Mouse (Mus musculus): Measurements from ENCODE around the gene Pkdcc. TPM values are rescaled to one million over a fixed set of nuclear protein-coding genes. Genes with fewer than 3 reads are reported as not detected.

Pkdcc gene
- polyA plus RNA-seq, 1 experiment from 2014 or later: 11.0 TPM

DNA sequence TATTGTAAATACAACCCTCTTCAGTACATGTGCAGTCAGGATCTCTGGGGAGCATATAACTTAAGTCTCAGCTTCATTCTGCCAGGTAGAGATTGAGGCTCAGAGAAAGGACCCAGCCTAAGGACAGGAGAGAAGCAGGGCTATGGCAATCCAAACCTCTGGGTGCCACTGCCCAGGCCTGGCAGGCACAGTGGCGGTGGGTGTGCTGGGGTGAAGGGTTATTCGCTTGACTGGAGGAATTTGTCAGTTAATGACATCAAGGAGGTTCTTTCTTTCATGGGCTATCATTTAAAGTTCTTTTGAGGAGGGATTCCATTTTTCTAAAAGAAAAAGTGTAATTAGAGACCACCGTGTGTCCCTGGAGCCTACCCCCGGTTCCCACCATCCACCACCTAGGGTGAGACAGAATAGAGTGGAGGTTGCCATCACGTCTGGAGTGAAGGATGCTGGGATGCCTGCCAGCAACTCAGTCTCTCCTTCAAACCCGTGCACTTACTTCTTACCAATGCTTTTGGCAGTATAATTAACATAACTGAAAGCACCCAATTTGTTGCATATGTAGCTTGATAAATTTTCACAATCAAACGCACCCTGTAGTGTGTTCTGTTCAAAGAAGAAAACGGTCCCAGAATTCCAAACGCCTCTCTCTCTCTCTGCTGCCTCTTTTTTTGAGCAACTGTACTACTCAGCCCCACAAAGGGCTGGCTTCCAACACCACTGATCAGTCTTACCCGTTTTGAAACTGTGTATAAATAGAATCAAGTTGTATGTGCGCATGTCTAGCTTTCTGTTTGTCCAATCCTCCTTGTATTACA is 27.1 kb upstream of the Pkdcc start:
- Histone ChIP-seq H3K36me3 (no peaks in the 10 kb centered on the region), H3K4me3 (replicated peaks) (no peak overlapping the region), H3K9ac (replicated peaks) (no peak overlapping the region), H3K4me1 (replicated peaks) (no peaks in the 10 kb centered on the region; the same call in 1 of the 2 replicates), H3K27ac (no peak overlapping the region), H3K4me2 (no peak overlapping the region), H3K27me3 (peaks cover 97% of the 10 kb centered on the region), H3K9me3 (peaks cover 12% of the 10 kb centered on the region)
- ATAC-seq (ENCODE audit: insufficient number of reproducible peaks, insufficient read depth, low FRiP score, low TSS enrichment, low read depth): no peak
- 57% methylated on average over 11 of the region's 11 CpGs for WGBS

DNA sequence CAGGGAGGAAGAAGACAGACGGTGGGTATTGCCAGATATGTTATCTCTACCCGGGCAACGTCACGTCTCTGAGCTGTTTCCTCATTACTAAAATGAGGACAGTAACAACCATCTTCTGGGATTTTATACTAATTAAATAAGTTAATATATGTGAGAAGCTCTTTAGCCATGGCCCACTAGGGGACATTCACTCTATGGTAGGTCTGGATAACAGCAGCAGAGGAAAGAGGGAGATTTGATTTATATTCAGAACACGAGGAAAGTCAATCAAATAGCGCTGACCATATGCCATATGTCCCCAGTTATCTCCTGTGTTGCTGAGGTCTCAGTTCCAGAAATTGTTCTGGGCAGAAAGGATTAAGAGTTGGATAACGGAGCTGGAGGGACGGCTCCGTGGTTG is 24.3 kb upstream of the Pkdcc start:
- no peaks in the 10 kb centered on the region for H3K9me3 ChIP-seq
- peaks cover 97% of the 10 kb centered on the region for H3K27me3 ChIP-seq
- H3K4me2 ChIP-seq: no peak overlapping the region
- ATAC-seq (ENCODE audit: insufficient number of reproducible peaks, insufficient read depth, low FRiP score, low TSS enrichment, low read depth): no peak
- 84% methylated on average over 9 of the region's 9 CpGs for WGBS
- H3K9ac ChIP-seq (replicated peaks): no peak overlapping the region
- 0 out of 2 replicates have a peak, but pooled peaks cover 4% of the 10 kb centered on the region for H3K4me1 ChIP-seq (replicated peaks)
- H3K27ac ChIP-seq: no peak overlapping the region
- H3K4me3 ChIP-seq (replicated peaks): no peak overlapping the region
- H3K36me3 ChIP-seq: no peaks in the 10 kb centered on the region

DNA sequence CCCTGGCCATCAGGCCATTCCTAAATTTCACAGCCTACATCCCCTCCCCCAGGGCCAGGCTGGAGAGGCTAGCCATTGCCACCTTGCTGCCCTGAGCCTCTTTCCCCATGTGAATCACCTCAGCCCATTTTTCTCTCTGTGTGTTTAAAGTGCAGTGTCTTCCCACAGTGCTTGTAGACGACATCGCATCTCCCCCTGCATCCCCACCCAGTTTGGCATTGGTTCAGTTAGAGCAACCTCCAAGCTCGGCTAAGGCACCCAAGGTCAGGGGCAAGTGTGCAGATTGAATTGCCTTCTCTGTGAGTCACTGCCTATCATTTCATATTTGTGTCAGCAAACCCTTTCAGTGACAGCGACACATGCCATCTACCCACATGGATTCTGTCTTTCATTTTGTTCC is 20.6 kb upstream of the Pkdcc start:
- H3K9me3 ChIP-seq: no peaks in the 10 kb centered on the region
- peaks cover 16% of the 10 kb centered on the region for H3K4me1 ChIP-seq (replicated peaks)
- H3K27ac ChIP-seq: no peak overlapping the region
- H3K9ac ChIP-seq (replicated peaks): no peak overlapping the region
- no peaks in the 10 kb centered on the region for H3K36me3 ChIP-seq
- no peak overlapping the region for H3K4me3 ChIP-seq (replicated peaks)
- ATAC-seq (ENCODE audit: insufficient number of reproducible peaks, insufficient read depth, low FRiP score, low TSS enrichment, low read depth): no peak
- peaks cover 100% of the 10 kb centered on the region for H3K27me3 ChIP-seq
- no peak overlapping the region for H3K4me2 ChIP-seq
- WGBS: 82% methylated on average over 4 of the region's 4 CpGs

DNA sequence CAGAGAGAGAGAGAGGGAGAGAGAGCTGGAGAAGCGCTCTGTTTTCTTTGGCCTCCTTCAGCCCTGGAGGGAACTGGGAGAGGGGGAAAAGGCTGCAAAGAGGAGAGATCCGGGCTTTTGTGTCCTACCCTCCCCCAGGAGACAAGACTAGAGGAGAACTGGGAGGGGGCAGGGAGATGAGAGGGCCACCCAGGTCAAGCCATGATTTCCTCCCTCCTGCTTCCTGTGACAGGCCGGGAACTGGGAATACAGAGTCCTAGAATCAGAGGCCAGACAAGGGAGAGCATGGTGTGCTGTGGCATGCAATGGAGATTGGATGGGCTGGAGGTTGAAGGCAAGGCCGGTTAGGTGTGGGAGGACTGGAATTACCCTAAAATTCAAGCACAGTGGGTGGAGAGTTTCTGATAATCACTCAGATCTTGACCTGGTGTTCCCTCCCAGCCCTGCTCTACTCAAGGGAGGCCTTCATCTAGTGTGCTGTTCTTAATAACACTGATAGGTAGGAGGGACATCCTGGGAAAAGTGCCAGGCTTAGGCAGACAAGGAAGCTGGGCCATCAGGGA is 17.6 kb upstream of the Pkdcc start:
- Histone ChIP-seq H3K9me3 (no peaks in the 10 kb centered on the region), H3K27me3 (peaks cover 100% of the 10 kb centered on the region), H3K36me3 (no peaks in the 10 kb centered on the region), H3K9ac (replicated peaks) (no peak overlapping the region), H3K27ac (no peak overlapping the region), H3K4me2 (no peak overlapping the region), H3K4me1 (replicated peaks) (peaks cover 30% of the 10 kb centered on the region), H3K4me3 (replicated peaks) (no peak overlapping the region)
- WGBS: 27% methylated on average over 4 of the region's 4 CpGs
- ATAC-seq (ENCODE audit: insufficient number of reproducible peaks, insufficient read depth, low FRiP score, low TSS enrichment, low read depth): no peak

- WGBS: 70% methylated on average over 5 of the region's 5 CpGs
- no peaks in the 10 kb centered on the region for H3K36me3 ChIP-seq
- no peaks in the 10 kb centered on the region for H3K9me3 ChIP-seq
- no peak overlapping the region for H3K4me2 ChIP-seq
- no peak overlapping the region for H3K4me3 ChIP-seq (replicated peaks)
- H3K4me1 ChIP-seq (replicated peaks): peaks cover 36% of the 10 kb centered on the region
- H3K27me3 ChIP-seq: peaks cover 98% of the 10 kb centered on the region
- H3K27ac ChIP-seq: no peak overlapping the region
- H3K9ac ChIP-seq (replicated peaks): no peak overlapping the region
- ATAC-seq (ENCODE audit: insufficient number of reproducible peaks, insufficient read depth, low FRiP score, low TSS enrichment, low read depth): no peak
Measured at GRCm38 (mm10) chr17:83200469-83200868, 14.6 kb upstream of the Pkdcc start.

DNA sequence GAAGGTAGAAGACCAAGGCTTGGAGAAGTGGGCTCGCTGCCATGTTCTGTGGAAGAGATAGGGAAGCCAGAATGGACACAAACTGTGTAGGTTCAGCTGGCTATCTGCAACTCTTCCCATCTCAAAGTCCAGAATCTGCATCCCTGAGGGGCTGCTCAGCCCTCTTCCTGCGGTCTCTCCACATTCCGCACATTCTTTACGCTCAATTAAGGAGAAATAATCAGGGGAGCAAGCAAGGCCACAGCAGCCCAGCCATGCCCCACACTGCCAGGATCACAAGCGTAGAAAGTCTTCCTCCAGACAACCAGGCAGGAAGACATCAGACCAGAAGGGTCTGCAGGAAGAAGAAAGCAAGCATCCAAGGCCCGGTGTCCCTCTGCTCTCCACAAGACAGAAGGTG is 13.8 kb upstream of the Pkdcc start:
- no peaks in the 10 kb centered on the region for H3K36me3 ChIP-seq
- no peak overlapping the region for H3K27ac ChIP-seq
- H3K4me3 ChIP-seq (replicated peaks): no peak overlapping the region
- H3K9ac ChIP-seq (replicated peaks): no peak overlapping the region
- H3K9me3 ChIP-seq: no peaks in the 10 kb centered on the region
- ATAC-seq (ENCODE audit: insufficient number of reproducible peaks, insufficient read depth, low FRiP score, low TSS enrichment, low read depth): no peak
- peaks cover 98% of the 10 kb centered on the region for H3K27me3 ChIP-seq
- 36% methylated on average over 6 of the region's 6 CpGs for WGBS
- peaks cover 36% of the 10 kb centered on the region for H3K4me1 ChIP-seq (replicated peaks)
- H3K4me2 ChIP-seq: no peak overlapping the region

GRCm38 (mm10) chr17:83203692-83204383 is 11.3 kb upstream of the Pkdcc start:
- H3K27me3 ChIP-seq: peaks cover 98% of the 10 kb centered on the region
- H3K9me3 ChIP-seq: no peaks in the 10 kb centered on the region
- H3K4me2 ChIP-seq: no peak overlapping the region
- 27% methylated on average over 8 of the region's 8 CpGs for WGBS
- no peak overlapping the region for H3K4me3 ChIP-seq (replicated peaks)
- no peak overlapping the region for H3K9ac ChIP-seq (replicated peaks)
- peaks cover 30% of the 10 kb centered on the region for H3K4me1 ChIP-seq (replicated peaks)
- H3K36me3 ChIP-seq: no peaks in the 10 kb centered on the region
- no peak for ATAC-seq (ENCODE audit: insufficient number of reproducible peaks, insufficient read depth, low FRiP score, low TSS enrichment, low read depth)
- H3K27ac ChIP-seq: no peak overlapping the region

DNA sequence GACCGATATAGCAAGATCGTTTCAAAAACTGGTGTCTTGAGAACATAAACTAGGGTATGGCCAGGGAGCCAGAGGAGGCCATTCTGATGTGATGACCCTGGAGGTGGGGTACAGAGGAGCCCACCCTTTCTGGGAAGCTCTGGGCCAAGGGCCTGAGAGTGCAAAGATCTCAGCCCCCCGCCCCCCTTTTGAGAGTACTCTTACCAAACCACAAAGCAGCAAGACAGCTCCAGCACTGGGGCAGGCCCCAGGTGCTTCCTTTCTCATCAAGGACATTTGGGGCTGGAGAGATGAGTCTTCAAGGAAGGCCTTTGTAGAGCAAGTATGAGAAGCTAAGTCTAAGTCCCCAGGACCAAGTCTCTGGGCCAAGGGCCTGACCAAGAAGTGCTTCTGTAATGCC is 7.8 kb upstream of the Pkdcc start:
- peaks cover 97% of the 10 kb centered on the region for H3K27me3 ChIP-seq
- H3K27ac ChIP-seq: no peak overlapping the region
- no peak overlapping the region for H3K9ac ChIP-seq (replicated peaks)
- no peaks in the 10 kb centered on the region for H3K9me3 ChIP-seq
- WGBS: 87% methylated on average over 3 of the region's 3 CpGs
- H3K4me2 ChIP-seq: no peak overlapping the region
- H3K36me3 ChIP-seq: no peaks in the 10 kb centered on the region
- no peak for ATAC-seq (ENCODE audit: insufficient number of reproducible peaks, insufficient read depth, low FRiP score, low TSS enrichment, low read depth)
- peaks cover 10% of the 10 kb centered on the region; the same call in 1 of the 2 replicates for H3K4me1 ChIP-seq (replicated peaks)
- no peak overlapping the region for H3K4me3 ChIP-seq (replicated peaks)

GRCm38 (mm10) chr17:83208455-83208854 is 6.6 kb upstream of the Pkdcc start:
- Histone ChIP-seq H3K4me2 (no peak overlapping the region), H3K27me3 (peaks cover 98% of the 10 kb centered on the region), H3K27ac (no peak overlapping the region), H3K36me3 (no peaks in the 10 kb centered on the region), H3K9me3 (no peaks in the 10 kb centered on the region), H3K4me1 (replicated peaks) (peaks cover 14% of the 10 kb centered on the region; the same call in 1 of the 2 replicates), H3K9ac (replicated peaks) (no peak overlapping the region), H3K4me3 (replicated peaks) (no peak overlapping the region)
- ATAC-seq (ENCODE audit: insufficient number of reproducible peaks, insufficient read depth, low FRiP score, low TSS enrichment, low read depth): no peak
- 38% methylated on average over 2 of the region's 2 CpGs for WGBS

DNA sequence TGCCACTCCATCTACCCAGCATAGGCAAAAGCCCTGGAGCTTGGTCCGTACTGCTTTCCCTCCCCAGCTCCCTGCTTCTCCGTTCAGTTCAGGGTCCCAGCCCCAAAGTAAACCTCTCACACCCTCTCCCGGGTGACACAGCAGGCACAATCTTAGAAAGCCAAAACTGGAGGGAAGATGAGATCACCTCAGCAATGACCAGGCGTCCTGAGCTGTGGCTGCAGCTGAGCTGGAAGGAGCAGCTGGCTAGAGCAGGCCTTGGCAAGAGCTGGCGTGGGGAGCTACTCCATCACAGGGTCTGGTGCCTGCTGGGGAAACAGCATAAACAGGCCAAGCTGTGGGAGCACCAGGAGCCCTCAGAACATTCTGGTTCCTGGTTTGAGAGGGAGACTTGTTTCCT is 4.6 kb upstream of the Pkdcc start:
- no peak overlapping the region for H3K4me2 ChIP-seq
- no peak for ATAC-seq (ENCODE audit: insufficient number of reproducible peaks, insufficient read depth, low FRiP score, low TSS enrichment, low read depth)
- no peak overlapping the region for H3K27ac ChIP-seq
- peaks cover 20% of the 10 kb centered on the region for H3K4me1 ChIP-seq (replicated peaks)
- H3K36me3 ChIP-seq: no peaks in the 10 kb centered on the region
- H3K9ac ChIP-seq (replicated peaks): no peak overlapping the region
- WGBS: 58% methylated on average over 5 of the region's 5 CpGs
- no peaks in the 10 kb centered on the region for H3K9me3 ChIP-seq
- H3K27me3 ChIP-seq: peaks cover 96% of the 10 kb centered on the region
- no peak overlapping the region for H3K4me3 ChIP-seq (replicated peaks)

DNA sequence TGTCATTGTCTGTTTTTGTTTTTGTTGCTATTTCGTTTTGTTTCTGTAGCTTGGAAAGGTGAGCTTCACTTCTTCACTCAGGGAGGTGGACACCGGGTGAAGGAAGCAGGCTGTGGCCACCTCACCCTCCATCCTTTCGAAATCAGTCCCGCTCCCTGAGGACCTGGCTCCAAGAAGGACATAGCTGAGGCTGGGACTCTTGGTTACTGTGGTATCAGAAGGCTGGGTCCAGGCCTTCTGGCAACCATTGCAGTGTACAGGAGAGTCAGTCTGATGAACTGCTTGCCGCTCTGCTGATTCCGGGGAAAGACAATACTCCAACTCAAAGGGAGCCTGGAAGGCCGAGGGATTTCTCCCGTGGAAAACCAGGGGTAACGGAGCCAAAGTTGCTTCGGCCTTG is 3.9 kb upstream of the Pkdcc start:
- Histone ChIP-seq H3K27ac (no peak overlapping the region), H3K4me3 (replicated peaks) (no peak overlapping the region), H3K27me3 (peaks cover 96% of the 10 kb centered on the region), H3K4me1 (replicated peaks) (peaks cover 26% of the 10 kb centered on the region), H3K9ac (replicated peaks) (no peak overlapping the region), H3K9me3 (no peaks in the 10 kb centered on the region), H3K36me3 (no peaks in the 10 kb centered on the region), H3K4me2 (no peak overlapping the region)
- WGBS: 91% methylated on average over 10 of the region's 10 CpGs
- ATAC-seq (ENCODE audit: insufficient number of reproducible peaks, insufficient read depth, low FRiP score, low TSS enrichment, low read depth): no peak

Data from limb, embryonic 12.5 days (tissue).